Mouse (Mus musculus) cerebellum, adult 9-10 months (tissue): ENCODE data around the gene Marveld2.

ENCODE experiments used
- DNase-seq: peaks from one replicate; pipeline ENCODE4 v3.0.0; 2022

Gene Marveld2

GRCm38 (mm10) chr13:100597284-100597683 lies 19.5 kb downstream of the Marveld2 start:
- no peak for DNase-seq

GRCm38 (mm10) chr13:100595552-100595885 lies 21.3 kb downstream of the Marveld2 start:
- no peak for DNase-seq

- no peak for DNase-seq
Measured at GRCm38 (mm10) chr13:100594838-100595551, 21.8 kb downstream of the Marveld2 start.

GRCm38 (mm10) chr13:100594041-100594792 lies 22.6 kb downstream of the Marveld2 start:
- peak; percentile 74 for DNase-seq

DNA sequence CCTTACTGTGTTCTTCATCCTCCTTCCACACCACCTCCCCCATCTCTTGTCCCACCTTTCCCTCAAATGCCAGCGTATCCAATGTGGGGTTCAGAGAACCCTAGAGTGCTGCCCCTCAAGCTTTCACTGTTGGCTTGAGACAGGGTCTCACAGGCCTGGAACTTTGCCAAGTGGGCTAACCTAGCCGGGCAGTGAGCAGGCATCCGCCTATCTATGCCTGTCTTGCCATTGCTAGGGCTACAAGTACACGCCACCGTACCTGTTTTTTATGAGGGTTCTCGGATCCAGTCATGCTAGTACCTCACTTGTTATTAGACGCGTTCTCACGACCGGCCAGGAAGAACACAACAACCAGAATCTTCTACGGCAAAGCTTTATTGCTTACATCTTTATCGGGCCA lies 28.1 kb downstream of the Marveld2 start:
- no peak for DNase-seq

GRCm38 (mm10) chr13:100582144-100582543 lies 34.6 kb downstream of the Marveld2 start:
- no peak for DNase-seq

- DNase-seq: no peak
Measured at GRCm38 (mm10) chr13:100581701-100582100, 35.1 kb downstream of the Marveld2 start.

DNA sequence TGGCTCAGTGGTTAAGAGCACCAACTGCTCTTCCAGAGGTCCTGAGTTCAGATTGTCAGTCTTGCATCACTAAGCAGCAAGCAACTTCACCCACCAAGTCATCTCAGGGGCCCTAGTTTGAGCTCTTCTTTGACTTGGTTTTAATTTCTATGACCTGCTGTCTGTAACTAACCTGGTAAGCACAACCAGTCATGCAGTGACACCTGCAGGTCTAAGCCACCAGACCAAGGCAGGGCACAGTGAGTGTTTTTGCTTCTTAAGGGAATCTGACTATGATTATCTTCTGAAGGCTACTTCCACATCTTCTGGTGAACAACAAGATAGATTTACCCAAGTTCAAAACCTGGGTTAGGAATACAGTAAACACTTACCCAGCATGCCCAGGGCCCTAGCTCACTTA lies 36.8 kb downstream of the Marveld2 start:
- DNase-seq: no peak

GRCm38 (mm10) chr13:100579220-100579619 lies 37.6 kb downstream of the Marveld2 start:
- no peak for DNase-seq

GRCm38 (mm10) chr13:100575950-100576349 lies 40.8 kb downstream of the Marveld2 start:
- no peak for DNase-seq

DNA sequence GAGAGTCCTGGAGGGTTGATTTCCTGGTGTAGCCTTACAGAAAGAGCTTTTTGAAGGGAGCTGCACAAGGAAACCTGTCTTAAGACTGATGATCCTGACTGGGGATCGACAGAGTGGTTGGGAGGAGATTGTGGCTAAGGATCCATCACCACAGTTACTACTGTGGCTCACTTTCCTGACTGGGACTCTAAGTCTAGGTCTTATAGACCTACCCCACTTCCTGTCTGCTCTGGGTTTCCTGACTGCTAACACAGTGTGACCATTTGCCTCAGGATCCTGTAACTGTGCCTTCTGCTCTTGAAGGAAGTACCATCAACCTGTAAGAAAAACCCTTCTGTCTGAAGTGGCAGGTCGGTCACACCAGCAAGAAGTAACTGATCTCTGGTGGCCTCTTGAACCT lies 46.1 kb downstream of the Marveld2 start:
- no peak for DNase-seq

- no peak for DNase-seq
Measured at GRCm38 (mm10) chr13:100568359-100568758, 48.4 kb downstream of the Marveld2 start.

DNA sequence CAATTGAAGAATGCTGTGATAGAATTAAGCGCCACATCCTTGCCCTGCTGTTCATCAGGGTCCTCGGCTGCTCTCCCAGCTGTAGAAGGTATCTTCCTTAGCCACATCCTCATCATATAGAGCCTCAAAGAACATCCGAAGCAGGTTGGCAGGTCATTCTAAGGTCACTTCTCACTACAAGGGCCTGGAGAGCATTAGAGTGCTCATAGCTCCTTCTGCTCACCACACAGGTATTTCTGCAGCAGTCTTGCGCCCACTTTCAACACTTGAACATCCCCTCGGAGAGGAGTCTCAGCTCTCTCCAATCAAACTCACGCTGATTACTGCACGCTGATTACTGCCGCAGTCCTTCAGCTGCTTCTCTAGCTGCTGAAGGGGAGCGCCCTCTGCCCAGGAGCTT lies 57.3 kb downstream of the Marveld2 start:
- no peak for DNase-seq

DNA sequence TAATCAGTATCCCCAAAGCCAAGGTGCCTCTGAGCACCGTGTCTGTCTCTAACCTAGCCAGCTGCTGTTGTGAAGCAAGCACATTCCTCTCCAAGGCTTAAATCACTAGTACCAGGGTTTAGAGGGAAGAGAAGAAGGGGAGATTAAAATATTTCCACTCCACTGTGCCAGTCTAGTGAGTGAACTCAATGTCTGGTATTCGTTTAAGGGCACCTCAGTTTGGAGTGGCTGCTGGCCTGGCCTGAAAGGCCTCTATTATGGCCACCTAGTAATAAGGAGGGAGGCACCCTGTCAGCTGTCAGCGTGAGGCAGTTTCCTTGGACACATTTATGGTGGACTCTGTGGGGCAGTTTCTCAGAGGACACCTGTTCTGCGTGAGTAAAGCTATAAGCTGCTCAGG lies 59.8 kb downstream of the Marveld2 start:
- no peak for DNase-seq

- DNase-seq: no peak
Measured at GRCm38 (mm10) chr13:100553042-100553437, 63.7 kb downstream of the Marveld2 start.

DNA sequence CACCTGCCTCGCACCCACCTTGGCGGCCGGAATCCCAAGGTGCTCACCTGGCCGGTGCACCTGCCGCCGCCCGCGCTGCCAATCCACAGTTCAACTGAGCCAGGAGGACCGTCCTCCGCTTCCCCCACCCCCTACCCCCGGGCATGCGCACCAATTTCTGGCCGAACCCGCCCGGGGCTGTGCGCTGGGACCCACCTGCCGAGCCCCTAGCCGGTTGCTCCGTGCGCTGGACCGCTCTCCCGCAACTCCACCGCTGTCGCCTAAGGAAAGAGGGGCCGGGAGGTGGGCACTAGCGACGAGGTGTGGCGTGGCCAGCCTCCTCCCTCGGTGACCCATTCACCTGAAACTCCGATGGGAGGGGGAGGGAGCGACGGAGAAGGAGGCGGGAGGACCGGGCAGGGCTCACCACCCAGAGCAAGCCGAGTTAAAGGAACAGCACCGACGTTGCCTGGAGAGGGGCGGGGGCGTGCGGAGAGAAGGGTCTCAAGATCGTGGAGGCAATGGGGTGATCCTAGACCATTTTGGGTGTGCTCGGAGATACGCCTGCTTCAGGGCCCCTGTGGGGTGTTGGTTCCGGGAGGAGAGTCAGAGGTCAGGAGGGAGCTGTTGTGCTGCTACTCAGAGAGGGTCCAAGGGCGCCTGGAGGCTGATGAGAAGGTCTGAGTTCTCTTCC lies 64.3 kb downstream of the Marveld2 start, which contains the start of gene Ocln:
Gene Ocln (minus strand): TSS at position 350 of the 673 bp plus-strand sequence.
- DNase-seq: peak; percentile 86

- DNase-seq: no peak
Measured at GRCm38 (mm10) chr13:100552009-100552368, 64.8 kb downstream of the Marveld2 start.

- peak; percentile 56 for DNase-seq
Measured at GRCm38 (mm10) chr13:100551371-100552008, 65.3 kb downstream of the Marveld2 start.

GRCm38 (mm10) chr13:100547269-100547668 lies 69.5 kb downstream of the Marveld2 start:
- DNase-seq: no peak
